ENCODE assay signal across 19 mouse cellular contexts in the genomic region with DNA sequence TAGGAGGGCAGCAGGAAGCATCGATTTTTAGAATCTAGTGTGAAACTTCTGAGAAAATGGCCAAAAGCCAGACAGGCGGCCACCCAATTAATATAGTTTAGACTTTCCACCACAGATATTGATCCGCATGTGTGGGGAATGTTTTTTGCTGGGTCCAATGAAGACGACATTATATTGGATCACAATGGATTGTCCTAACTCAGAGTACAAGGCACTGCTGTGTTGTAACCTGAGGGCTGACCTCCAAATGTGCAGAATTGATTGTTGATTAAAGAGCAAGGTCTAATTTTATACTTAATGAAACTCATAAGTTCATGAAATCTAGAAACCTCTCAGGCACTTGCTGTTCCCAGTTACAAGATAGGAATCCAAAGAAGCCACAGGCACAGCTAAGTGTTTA.
DNase-seq lines count a peak whose midpoint lies in the region; ATAC-seq and TF ChIP-seq lines count a peak whose summit lies in the region.
"Had no signal": no experiment of that assay in that cellular context is flagged by ENCODE, and none has a peak within 500 bp of the region (broad histone marks: within the 10 kb centered on the region; RNA-seq: fewer than 3 reads in every experiment).

No protein-coding gene starts in this region.

- H3K79me2 ChIP-seq in liver, adult 2 months (ENCODE audit: control insufficient read depth, insufficient read depth, low read length): no peaks in the 10 kb centered on the region

- H3K9me3 ChIP-seq in liver, postnatal 0 days (ENCODE audit: low read length): no peaks in the 10 kb centered on the region
- no peaks in the 10 kb centered on the region for H3K9me3 ChIP-seq in liver, embryonic 12.5 days (replicated peaks)

- no peaks in the 10 kb centered on the region for H3K36me3 ChIP-seq in liver, adult 2 months (ENCODE audit: control insufficient read depth, insufficient read depth, low read length)
- no peaks in the 10 kb centered on the region for H3K36me3 ChIP-seq in liver, postnatal 0 days (replicated peaks; ENCODE audit: insufficient read depth, low read length)
- no peaks in the 10 kb centered on the region for H3K36me3 ChIP-seq in liver, embryonic 12.5 days
- H3K36me3 ChIP-seq: G1E had no signal

- peaks cover 12% of the 10 kb centered on the region for H3K4me1 ChIP-seq in liver, adult 2 months (ENCODE audit: control insufficient read depth, insufficient read depth, low read length)
- H3K4me1 ChIP-seq in liver, postnatal 0 days (ENCODE audit: insufficient read depth): no peaks in the 10 kb centered on the region
- no peaks in the 10 kb centered on the region for H3K4me1 ChIP-seq in liver, embryonic 12.5 days

- peak overlapping the region; percentile 61; the same call in 1 of the 2 replicates for H3K27ac ChIP-seq in liver, adult 2 months (replicated peaks; ENCODE audit: insufficient read depth, low read depth, low read length)
- peak overlapping the region; percentile 41 for H3K27ac ChIP-seq in liver, postnatal 0 days (ENCODE audit: low read depth)
- no peak overlapping the region for H3K27ac ChIP-seq in liver, embryonic 12.5 days

- no peak for TF ChIP-seq CTCF in liver, adult 2 months (IDR thresholded peaks at IDR 0.05; ENCODE audit: low read depth, low read length)
- TF ChIP-seq CTCF in liver, postnatal 0 days (IDR thresholded peaks at IDR 0.05; ENCODE audit: low read depth): no peak

- H3K27me3 ChIP-seq in liver, adult 2 months (ENCODE audit: control insufficient read depth, insufficient read depth, low read length): no peaks in the 10 kb centered on the region
- H3K27me3 ChIP-seq in liver, postnatal 0 days (ENCODE audit: insufficient read depth, low read length): no peaks in the 10 kb centered on the region
- H3K27me3 ChIP-seq in liver, embryonic 12.5 days (replicated peaks): no peaks in the 10 kb centered on the region
- H3K27me3 ChIP-seq: CH12.LX had no signal

- no peak overlapping the region; the same call in 1 of the 2 replicates for H3K4me2 ChIP-seq in liver, postnatal 0 days (ENCODE audit: low read depth, low read length)
- H3K4me2 ChIP-seq in liver, embryonic 12.5 days: no peak overlapping the region

- DNase-seq in liver, adult 2 months (ENCODE audit: extremely low read depth, low read depth, low spot score): peak; percentile 99
- no peak for DNase-seq in liver
- DNase-seq in liver, postnatal 0 days: peak; percentile 28
- DNase-seq: adrenal gland, adult 2 months; adrenal gland, adult 8-10 months; adrenal gland, postnatal 10 days; adrenal gland, postnatal 14 days; adrenal gland, postnatal 25 days; adrenal gland, postnatal 36 days; B cell, adult 2 months; cerebellum, adult 11 months; cerebellum, adult 11-12 months; cerebellum, adult 18-20 months had no signal

- TF ChIP-seq POLR2A in liver, adult 2 months (IDR thresholded peaks at IDR 0.05; ENCODE audit: extremely low read depth, insufficient read depth, low read length): no peak

- TF ChIP-seq EP300 in liver, postnatal 0 days (IDR thresholded peaks at IDR 0.05; ENCODE audit: low read depth): peak; percentile 72

- no peak overlapping the region for H3K4me3 ChIP-seq in liver, adult 2 months (ENCODE audit: insufficient read depth, low read depth, low read length)
- H3K4me3 ChIP-seq in liver, postnatal 0 days (ENCODE audit: low read depth, low read length): no peak overlapping the region
- no peak overlapping the region for H3K4me3 ChIP-seq in liver, embryonic 12.5 days

- no peak overlapping the region for H3K9ac ChIP-seq in liver, adult 2 months (ENCODE audit: low read depth, low read length)
- H3K9ac ChIP-seq in liver, postnatal 0 days (replicated peaks): no peak overlapping the region
- H3K9ac ChIP-seq in liver, embryonic 12.5 days: no peak overlapping the region

- WGBS in liver, adult 2 months: 27% methylated on average over 4 of the region's 4 CpGs
- WGBS in liver, postnatal 0 days (ENCODE audit: insufficient replicate concordance): 66% methylated on average over 4 of the region's 4 CpGs
- 74% methylated on average over 4 of the region's 4 CpGs for WGBS in liver, embryonic 12.5 days (ENCODE audit: insufficient replicate concordance)

- peak; percentile 93 for ATAC-seq in liver, postnatal 0 days
- no peak for ATAC-seq in liver, embryonic 12.5 days
- ATAC-seq: activated CD4-positive, CD25-positive, alpha-beta regulatory T cell, adult 4 months; CD4-positive, CD25-positive, alpha-beta regulatory T cell, adult 4 months; Patski had no signal
